Mouse (Mus musculus): ENCODE results near the gene Clec2l. TPM values are rescaled to one million over a fixed set of nuclear protein-coding genes. Genes with fewer than 3 reads are reported as not detected.
"Not testable (repeated sequence)": the region's sequence is repeated elsewhere in the genome, so short reads cannot be mapped to it uniquely, and the experiment has no call there.

Gene Clec2l
- polyA plus RNA-seq, 1 experiment = 0.66 TPM

DNA sequence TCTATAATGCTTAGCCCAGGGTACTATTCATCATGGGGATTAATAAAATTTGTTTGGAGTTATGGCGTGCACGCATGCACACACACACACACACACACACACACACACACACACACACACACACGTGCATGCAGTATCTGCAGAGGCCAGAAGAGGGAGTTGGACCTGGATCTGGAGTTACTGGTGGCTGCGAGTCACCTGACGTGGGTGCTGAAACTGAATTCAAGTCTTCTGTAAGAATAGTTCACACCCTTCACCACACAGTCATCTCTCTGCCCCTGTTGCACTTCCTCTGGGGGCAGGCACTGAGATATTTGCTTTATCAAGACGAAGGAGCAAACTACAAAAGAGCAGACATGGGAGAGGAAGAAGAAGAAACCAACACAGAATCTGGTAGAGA lies 6.7 kb downstream of the Clec2l start:
- WGBS = 80% methylated on average over 6 of the region's 6 CpGs
- no peaks in the 10 kb centered on the region for H3K4me1 ChIP-seq (ENCODE audit: control insufficient read depth, insufficient read depth, low read length)
- no peak overlapping the region for H3K4me3 ChIP-seq (ENCODE audit: insufficient read depth, low read depth, low read length)
- no peaks in the 10 kb centered on the region for H3K36me3 ChIP-seq (ENCODE audit: control insufficient read depth, insufficient read depth, low read length)
- no peaks in the 10 kb centered on the region for H3K27me3 ChIP-seq (replicated peaks; ENCODE audit: control insufficient read depth, insufficient read depth, low read length)
- no peak for DNase-seq
- peak; percentile 30 for TF ChIP-seq CTCF (conservative IDR thresholded peaks at IDR 0.05; ENCODE audit: insufficient read depth, insufficient read length, low read depth, low read length)
- TF ChIP-seq POLR2A (IDR thresholded peaks at IDR 0.05; ENCODE audit: low read depth, low read length) = no peak
- no peak overlapping the region for H3K27ac ChIP-seq (ENCODE audit: insufficient read depth, low read depth, low read length)

DNA sequence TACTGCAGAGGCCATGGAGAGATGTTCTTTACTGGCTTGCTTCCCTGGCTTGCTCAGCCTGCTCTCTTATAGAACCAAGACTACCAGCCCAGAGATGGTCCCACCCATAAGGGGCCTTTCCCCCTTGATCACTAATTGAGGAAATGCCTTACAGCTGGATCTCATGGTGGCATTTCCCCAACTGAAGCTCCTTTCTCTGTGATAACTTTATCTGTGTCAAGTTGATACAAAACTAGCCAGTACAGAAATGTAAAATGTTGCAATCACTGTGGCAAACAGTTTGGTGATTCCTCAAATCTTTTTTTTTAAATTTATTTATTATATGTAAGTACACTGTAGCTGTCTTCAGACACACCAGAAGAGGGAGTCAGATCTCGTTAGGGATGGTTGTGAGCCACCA lies 7.6 kb downstream of the Clec2l start:
- H3K4me1 ChIP-seq (ENCODE audit: control insufficient read depth, insufficient read depth, low read length); H3K27ac ChIP-seq (ENCODE audit: insufficient read depth, low read depth, low read length); H3K36me3 ChIP-seq (ENCODE audit: control insufficient read depth, insufficient read depth, low read length); H3K4me3 ChIP-seq (ENCODE audit: insufficient read depth, low read depth, low read length); DNase-seq; H3K27me3 ChIP-seq (replicated peaks; ENCODE audit: control insufficient read depth, insufficient read depth, low read length): not testable (repeated sequence)
- WGBS = 100% methylated on average over 1 of the region's 1 CpGs

DNA sequence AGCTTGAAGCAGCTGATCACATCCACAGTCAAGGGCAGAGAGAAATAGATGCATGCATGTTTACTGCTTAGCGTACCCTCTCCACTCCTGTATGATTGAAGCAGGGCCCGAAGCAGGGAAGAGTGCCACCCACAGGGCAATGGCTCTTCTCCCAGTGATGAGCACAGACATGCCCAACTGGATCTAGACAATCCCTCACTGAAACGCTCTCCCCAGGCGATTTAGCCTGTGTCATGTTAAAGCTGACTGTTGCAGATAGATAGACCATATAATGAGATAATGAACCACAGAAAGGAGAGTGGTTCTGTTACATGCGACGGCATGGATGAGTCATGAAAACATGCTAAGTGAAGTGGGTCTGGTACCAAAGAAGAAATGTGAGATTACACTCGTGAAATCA lies 8.4 kb downstream of the Clec2l start:
- Histone ChIP-seq H3K4me1 (ENCODE audit: control insufficient read depth, insufficient read depth, low read length) (no peaks in the 10 kb centered on the region), H3K36me3 (ENCODE audit: control insufficient read depth, insufficient read depth, low read length) (no peaks in the 10 kb centered on the region), H3K4me3 (ENCODE audit: insufficient read depth, low read depth, low read length) (no peak overlapping the region), H3K27ac (ENCODE audit: insufficient read depth, low read depth, low read length) (no peak overlapping the region), H3K27me3 (replicated peaks; ENCODE audit: control insufficient read depth, insufficient read depth, low read length) (no peaks in the 10 kb centered on the region)
- 88% methylated on average over 7 of the region's 7 CpGs for WGBS
- no peak for DNase-seq
- TF ChIP-seq CTCF (conservative IDR thresholded peaks at IDR 0.05; ENCODE audit: insufficient read depth, insufficient read length, low read depth, low read length) (no peak), POLR2A (IDR thresholded peaks at IDR 0.05; ENCODE audit: low read depth, low read length) (no peak)

DNA sequence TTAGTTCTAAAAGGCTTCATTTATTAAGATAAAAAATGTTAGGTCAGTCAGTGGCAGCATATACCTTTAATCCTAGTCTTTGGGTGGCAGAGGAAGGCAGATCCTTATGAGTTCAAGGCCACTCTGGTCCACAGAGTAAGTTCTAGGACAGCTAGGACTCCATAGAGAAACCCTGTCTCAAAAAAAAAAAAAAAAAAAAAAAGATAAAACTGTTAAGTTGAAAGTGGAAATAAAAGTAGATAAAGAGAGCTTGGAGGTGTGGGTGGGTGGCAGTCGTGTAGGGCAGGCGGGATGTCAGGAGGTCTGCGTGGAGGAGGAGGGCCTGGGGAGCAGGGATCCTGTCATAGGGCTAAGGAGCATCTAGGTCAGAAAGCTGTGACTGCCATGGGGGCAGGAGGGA lies 9.1 kb downstream of the Clec2l start:
- no peak for DNase-seq
- TF ChIP-seq POLR2A (IDR thresholded peaks at IDR 0.05; ENCODE audit: low read depth, low read length) (no peak), CTCF (conservative IDR thresholded peaks at IDR 0.05; ENCODE audit: insufficient read depth, insufficient read length, low read depth, low read length) (no peak)
- H3K4me1 ChIP-seq (ENCODE audit: control insufficient read depth, insufficient read depth, low read length) = no peaks in the 10 kb centered on the region
- H3K36me3 ChIP-seq (ENCODE audit: control insufficient read depth, insufficient read depth, low read length) = no peaks in the 10 kb centered on the region
- 76% methylated on average over 3 of the region's 3 CpGs for WGBS
- no peak overlapping the region for H3K4me3 ChIP-seq (ENCODE audit: insufficient read depth, low read depth, low read length)
- no peaks in the 10 kb centered on the region for H3K27me3 ChIP-seq (replicated peaks; ENCODE audit: control insufficient read depth, insufficient read depth, low read length)
- no peak overlapping the region for H3K27ac ChIP-seq (ENCODE audit: insufficient read depth, low read depth, low read length)

DNA sequence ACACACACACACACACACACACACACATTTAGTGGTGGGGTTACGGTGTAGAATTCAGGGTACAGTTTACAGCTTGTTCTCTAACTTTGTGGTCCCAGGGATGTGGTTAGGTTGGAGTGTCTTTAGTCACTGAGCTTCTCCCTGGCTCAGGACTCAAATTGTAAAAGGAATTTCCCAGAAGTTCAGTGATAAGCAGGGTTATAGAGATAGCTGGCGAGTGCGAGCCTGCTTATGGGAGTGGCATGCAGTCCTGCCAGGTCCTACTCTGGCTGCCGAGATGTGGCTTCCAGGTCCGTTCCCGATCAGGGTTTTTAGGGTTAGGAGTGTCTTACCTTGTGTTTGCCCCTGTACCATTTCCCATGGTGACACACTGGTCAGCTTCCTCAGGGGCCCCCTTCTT lies 13.3 kb downstream of the Clec2l start:
- 86% methylated on average over 6 of the region's 6 CpGs for WGBS
- no peaks in the 10 kb centered on the region for H3K27me3 ChIP-seq (replicated peaks; ENCODE audit: control insufficient read depth, insufficient read depth, low read length)
- no peak overlapping the region for H3K27ac ChIP-seq (ENCODE audit: insufficient read depth, low read depth, low read length)
- H3K36me3 ChIP-seq (ENCODE audit: control insufficient read depth, insufficient read depth, low read length) = no peaks in the 10 kb centered on the region
- H3K4me3 ChIP-seq (ENCODE audit: insufficient read depth, low read depth, low read length) = no peak overlapping the region
- H3K4me1 ChIP-seq (ENCODE audit: control insufficient read depth, insufficient read depth, low read length) = no peaks in the 10 kb centered on the region
- DNase-seq = no peak
- TF ChIP-seq CTCF (conservative IDR thresholded peaks at IDR 0.05; ENCODE audit: insufficient read depth, insufficient read length, low read depth, low read length) = no peak
- TF ChIP-seq POLR2A (IDR thresholded peaks at IDR 0.05; ENCODE audit: low read depth, low read length) = no peak

DNA sequence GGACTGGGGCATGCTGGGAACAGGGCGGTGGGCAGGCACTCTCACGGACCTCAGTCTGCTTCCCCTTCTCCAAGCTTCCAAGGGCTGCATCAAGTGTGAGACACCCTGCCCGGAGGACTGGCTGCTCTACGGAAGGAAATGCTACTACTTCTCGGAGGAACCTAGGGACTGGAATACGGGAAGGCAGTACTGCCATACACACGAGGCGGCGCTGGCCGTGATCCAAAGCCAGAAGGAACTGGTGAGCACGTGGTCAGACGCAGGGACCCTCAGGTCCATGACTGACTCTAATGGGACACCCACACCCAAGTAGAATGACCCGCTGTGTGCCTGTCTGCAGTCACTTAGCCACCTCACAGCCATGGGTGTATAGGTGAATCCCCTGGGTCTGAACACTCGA lies 13.9 kb downstream of the Clec2l start:
- DNase-seq = no peak
- H3K4me1 ChIP-seq (ENCODE audit: control insufficient read depth, insufficient read depth, low read length) = no peaks in the 10 kb centered on the region
- H3K27me3 ChIP-seq (replicated peaks; ENCODE audit: control insufficient read depth, insufficient read depth, low read length) = no peaks in the 10 kb centered on the region
- WGBS = 70% methylated on average over 14 of the region's 14 CpGs
- H3K27ac ChIP-seq (ENCODE audit: insufficient read depth, low read depth, low read length) = no peak overlapping the region
- H3K4me3 ChIP-seq (ENCODE audit: insufficient read depth, low read depth, low read length) = no peak overlapping the region
- no peaks in the 10 kb centered on the region for H3K36me3 ChIP-seq (ENCODE audit: control insufficient read depth, insufficient read depth, low read length)
- TF ChIP-seq CTCF (conservative IDR thresholded peaks at IDR 0.05; ENCODE audit: insufficient read depth, insufficient read length, low read depth, low read length) = no peak
- no peak for TF ChIP-seq POLR2A (IDR thresholded peaks at IDR 0.05; ENCODE audit: low read depth, low read length)

DNA sequence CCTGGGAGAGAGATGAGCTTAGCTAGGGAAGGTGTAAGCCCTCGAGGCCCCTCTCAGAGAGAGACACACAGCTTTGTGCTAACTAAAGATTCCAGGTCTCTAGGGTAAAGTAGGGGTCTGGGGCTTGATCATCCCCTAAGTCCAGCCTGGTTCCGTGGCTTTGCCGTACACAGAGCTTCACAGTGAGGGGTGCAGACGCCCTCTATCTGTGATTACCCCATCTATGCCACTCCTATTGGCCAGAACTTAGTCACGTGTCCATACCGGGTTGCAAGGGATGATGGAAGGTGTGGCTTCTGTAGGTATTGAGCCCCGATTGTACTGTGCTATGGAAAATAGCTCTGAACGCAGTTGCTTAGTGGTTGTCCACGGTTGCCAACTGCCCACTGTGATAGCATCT lies 14.8 kb downstream of the Clec2l start:
- no peaks in the 10 kb centered on the region for H3K36me3 ChIP-seq (ENCODE audit: control insufficient read depth, insufficient read depth, low read length)
- H3K27ac ChIP-seq (ENCODE audit: insufficient read depth, low read depth, low read length) = no peak overlapping the region
- DNase-seq = no peak
- TF ChIP-seq POLR2A (IDR thresholded peaks at IDR 0.05; ENCODE audit: low read depth, low read length) = no peak
- WGBS = 86% methylated on average over 9 of the region's 9 CpGs
- H3K4me3 ChIP-seq (ENCODE audit: insufficient read depth, low read depth, low read length) = no peak overlapping the region
- H3K27me3 ChIP-seq (replicated peaks; ENCODE audit: control insufficient read depth, insufficient read depth, low read length) = no peaks in the 10 kb centered on the region
- no peaks in the 10 kb centered on the region for H3K4me1 ChIP-seq (ENCODE audit: control insufficient read depth, insufficient read depth, low read length)

DNA sequence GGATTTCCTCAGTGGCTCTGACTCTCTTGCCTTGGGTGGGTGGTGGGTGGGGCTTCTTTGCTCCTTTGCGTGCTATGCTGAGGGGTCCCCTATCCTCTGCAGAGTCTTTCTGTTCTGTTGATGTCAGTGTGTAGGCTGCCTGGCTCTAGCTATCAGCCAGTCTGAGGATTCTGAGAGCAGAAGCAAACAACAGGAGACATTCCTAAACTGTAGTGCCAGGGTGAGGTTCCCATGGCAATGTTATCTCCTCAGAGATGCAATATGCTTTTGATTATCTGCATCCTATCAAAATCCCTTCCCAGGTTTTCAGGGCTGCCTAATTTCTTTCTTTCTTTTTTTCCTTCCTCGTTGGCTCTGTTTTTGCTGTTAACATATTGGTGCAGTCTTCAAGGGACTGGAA lies 19.7 kb downstream of the Clec2l start:
- WGBS = 75% methylated on average over 2 of the region's 2 CpGs
- TF ChIP-seq CTCF (conservative IDR thresholded peaks at IDR 0.05; ENCODE audit: insufficient read depth, insufficient read length, low read depth, low read length) (no peak), POLR2A (IDR thresholded peaks at IDR 0.05; ENCODE audit: low read depth, low read length) (no peak)

More for the DNA sequence above, 19.7 kb downstream of the Clec2l start:
- H3K4me3 ChIP-seq (ENCODE audit: insufficient read depth, low read depth, low read length) = no peak overlapping the region
- H3K36me3 ChIP-seq (ENCODE audit: control insufficient read depth, insufficient read depth, low read length) = no peaks in the 10 kb centered on the region
- no peak for DNase-seq
- no peaks in the 10 kb centered on the region for H3K4me1 ChIP-seq (ENCODE audit: control insufficient read depth, insufficient read depth, low read length)
- H3K27me3 ChIP-seq (replicated peaks; ENCODE audit: control insufficient read depth, insufficient read depth, low read length) = no peaks in the 10 kb centered on the region
- no peak overlapping the region for H3K27ac ChIP-seq (ENCODE audit: insufficient read depth, low read depth, low read length)
